Mouse (Mus musculus) liver, embryonic 16.5 days (tissue): ENCODE data around the gene Zgpat. TPM values are rescaled to one million over a fixed set of nuclear protein-coding genes. Genes with fewer than 3 reads are reported as not detected.

Experiments used
- ATAC-seq: fragments of 200-750 bp; cut with Nextera tagmentation; 2 replicates; pipeline ENCODE4 v1.8.0; 2017; ENCODE audit warnings: low read depth, mild to moderate bottlenecking, moderate number of reproducible peaks, moderate library complexity
- H3K27ac ChIP-seq: fragments of 300-500 bp; sonication (generic); 2 replicates; pipeline ENCODE4 v1.5.1; 2014; ENCODE audit warnings: mild to moderate bottlenecking, low read length
- H3K27me3 ChIP-seq: fragments of 300-500 bp; sonication (generic); 2 replicates; pipeline ENCODE4 v1.6.1; 2014; ENCODE audit warnings: low read depth, low read length, mixed read lengths; ENCODE audit not compliant: control insufficient read depth, insufficient read depth
- H3K36me3 ChIP-seq: fragments of 300-500 bp; sonication (generic); 2 replicates; pipeline ENCODE4 v1.6.1; 2014; ENCODE audit warnings: mild to moderate bottlenecking; ENCODE audit not compliant: control insufficient read depth, insufficient read depth
- H3K4me1 ChIP-seq: fragments of 300-500 bp; sonication (generic); 2 replicates; pipeline ENCODE4 v1.6.1; 2014; ENCODE audit warnings: low read depth, low read length, mixed read lengths; ENCODE audit not compliant: control insufficient read depth
- H3K4me2 ChIP-seq: fragments of 300-500 bp; sonication (generic); 2 replicates; pipeline ENCODE4 v1.6.1; 2014; ENCODE audit warnings: low read depth, low read length, mixed read lengths
- H3K4me3 ChIP-seq: fragments of 300-500 bp; sonication (generic); 2 replicates; pipeline ENCODE4 v1.5.1; 2014; ENCODE audit warnings: low read depth, mild to moderate bottlenecking, low read length
- H3K9ac ChIP-seq: fragments of 300-500 bp; sonication (generic); 2 replicates; pipeline ENCODE4 v1.6.1; 2014; ENCODE audit warnings: low read depth, low read length
- H3K9me3 ChIP-seq: fragments of 300-500 bp; sonication (generic); replicated peaks from 2 replicates; pipeline ENCODE4 v1.6.1; 2016; ENCODE audit warnings: low read length; ENCODE audit not compliant: control insufficient read depth
- WGBS: fragments of 180-500 bp; shearing (Covaris S2); extraction: QIAGEN DNeasy Blood & Tissue Kit; methylation state at CpG from one replicate; pipeline ENCODE4 v1.1.7; 2014; ENCODE audit not compliant: insufficient replicate concordance; 5-methylcytosine and 5-hydroxymethylcytosine counted together
- polyA plus RNA-seq: library from polyadenylated mRNA; unstranded; fragments of >200 nt; fragmentation: Nextera tagmentation; extraction: Ambion mirVana; gene quantifications from 2 replicates; pipeline ENCODE4 v1.2.1, GENCODE M21; 2015

Zgpat gene
- polyA plus RNA-seq = 8.8 and 10.5 TPM in 2 replicates

GRCm38 (mm10) chr2:181364860-181365596, at the start of gene Zgpat, which contains the start of gene Arfrp1:
TSS of gene Zgpat (plus strand) at chr2:181364928.
TSS of gene Arfrp1 (minus strand) at chr2:181365404.
- H3K27me3 ChIP-seq = no peaks in the 10 kb centered on the region
- H3K4me2 ChIP-seq = peak within 1 kb of the TSS; percentile 92
- H3K36me3 ChIP-seq = peaks cover 7% of the 10 kb centered on the region
- no peaks in the 10 kb centered on the region for H3K9me3 ChIP-seq
- H3K4me3 ChIP-seq = peak within 1 kb of the TSS; percentile 90
- H3K9ac ChIP-seq = peak within 1 kb of the TSS; percentile 85
- ATAC-seq = peak; percentile 92
- H3K27ac ChIP-seq = peak within 1 kb of the TSS; percentile 92
- under 1% methylated on average over 71 of the region's 71 CpGs for WGBS
- peaks cover 25% of the 10 kb centered on the region for H3K4me1 ChIP-seq

GRCm38 (mm10) chr2:181319248-181320102, 45.3 kb upstream of the Zgpat start, which contains the start of gene Rtel1:
TSS of gene Rtel1 (plus strand) at chr2:181319739.
- peak within 1 kb of the TSS; percentile 93 for H3K27ac ChIP-seq

DNA sequence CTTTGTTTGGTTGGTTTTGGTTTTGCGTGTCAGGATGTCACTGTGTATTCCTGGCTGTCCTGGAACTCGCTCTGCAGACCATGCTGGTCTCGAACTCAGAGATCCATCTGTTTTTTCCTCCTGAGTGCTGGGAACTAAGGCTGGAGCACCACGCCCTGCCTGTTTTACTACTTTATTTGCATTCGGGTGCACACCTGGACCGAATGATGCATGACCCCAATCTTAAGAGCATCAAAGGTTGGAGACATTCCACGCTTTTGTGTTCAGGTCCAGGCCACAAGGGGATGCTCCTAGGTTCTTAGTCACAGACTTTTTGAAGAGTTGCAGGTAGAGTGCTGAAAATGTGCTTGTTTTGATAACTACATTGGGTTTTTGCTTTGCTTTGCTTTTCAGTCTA, 44.6 kb upstream of the Zgpat start:
- peaks cover 15% of the 10 kb centered on the region for H3K4me1 ChIP-seq
- peak overlapping the region; percentile 85 for H3K4me3 ChIP-seq
- H3K36me3 ChIP-seq = peaks cover 12% of the 10 kb centered on the region; the same call in 1 of the 2 replicates
- H3K27ac ChIP-seq = peak overlapping the region; percentile 93
- no peak for ATAC-seq
- H3K9ac ChIP-seq = peak overlapping the region; percentile 80
- peak overlapping the region; percentile 89 for H3K4me2 ChIP-seq
- 8% methylated on average over 7 of the region's 7 CpGs for WGBS
- H3K27me3 ChIP-seq = peaks cover 17% of the 10 kb centered on the region
- H3K9me3 ChIP-seq = no peaks in the 10 kb centered on the region

More at GRCm38 (mm10) chr2:181319248-181320102, 45.3 kb upstream of the Zgpat start, which contains the start of gene Rtel1:
- 4% methylated on average over 40 of the region's 40 CpGs for WGBS
- peaks cover 23% of the 10 kb centered on the region for H3K27me3 ChIP-seq
- peak within 1 kb of the TSS; percentile 89 for H3K4me2 ChIP-seq
- peak within 1 kb of the TSS; percentile 80 for H3K9ac ChIP-seq
- H3K9me3 ChIP-seq = no peaks in the 10 kb centered on the region
- ATAC-seq = peak; percentile 92
- H3K36me3 ChIP-seq = peaks cover 12% of the 10 kb centered on the region; the same call in 1 of the 2 replicates
- H3K4me3 ChIP-seq = peak within 1 kb of the TSS; percentile 85
- H3K4me1 ChIP-seq = peaks cover 15% of the 10 kb centered on the region

DNA sequence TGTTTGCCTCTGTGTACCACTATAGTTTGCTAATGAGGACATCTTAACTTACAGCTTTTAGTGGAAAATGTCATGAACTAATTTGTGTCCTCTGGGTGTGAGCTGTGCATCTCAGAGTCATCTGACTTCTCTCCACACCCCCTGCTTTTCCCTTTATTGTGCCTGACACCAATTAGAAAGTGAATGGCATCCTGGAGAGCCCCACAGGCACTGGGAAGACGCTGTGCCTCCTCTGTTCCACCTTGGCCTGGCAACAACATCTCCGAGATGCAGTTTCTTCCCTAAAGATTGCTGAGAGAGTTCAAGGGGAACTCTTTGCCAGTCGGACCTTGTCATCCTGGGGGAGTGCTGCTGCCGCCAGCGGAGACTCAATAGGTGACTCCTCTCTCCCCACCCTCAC, 42.6 kb upstream of the Zgpat start:
- Histone ChIP-seq H3K27ac (no peak overlapping the region), H3K4me3 (no peak overlapping the region), H3K9me3 (no peaks in the 10 kb centered on the region), H3K4me2 (no peak overlapping the region), H3K36me3 (peaks cover 12% of the 10 kb centered on the region), H3K9ac (no peak overlapping the region), H3K27me3 (no peaks in the 10 kb centered on the region), H3K4me1 (peaks cover 15% of the 10 kb centered on the region)
- no peak for ATAC-seq
- WGBS = 75% methylated on average over 5 of the region's 5 CpGs

DNA sequence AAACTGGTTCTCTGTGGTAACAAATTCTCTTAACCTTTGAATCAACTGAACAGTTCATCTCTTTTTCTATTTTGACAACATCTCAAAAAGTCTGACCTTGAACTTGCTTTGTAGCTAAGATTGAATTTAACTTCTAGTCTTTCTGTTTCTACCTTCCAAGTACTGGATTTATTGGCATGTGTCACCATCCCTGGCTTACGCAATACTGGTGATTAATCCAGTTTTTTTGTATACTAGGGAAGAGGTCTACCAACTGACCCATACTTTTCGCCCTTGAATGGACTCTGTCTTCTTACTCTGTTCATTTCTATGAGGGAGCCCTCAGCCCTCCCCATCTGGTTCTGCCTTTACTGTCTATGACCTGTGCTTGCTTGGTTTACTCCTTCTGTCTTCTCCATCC, 38.6 kb upstream of the Zgpat start:
- Histone ChIP-seq H3K4me3 (no peak overlapping the region), H3K36me3 (peaks cover 23% of the 10 kb centered on the region), H3K9ac (no peak overlapping the region), H3K27me3 (no peaks in the 10 kb centered on the region), H3K4me1 (no peaks in the 10 kb centered on the region), H3K4me2 (no peak overlapping the region), H3K9me3 (no peaks in the 10 kb centered on the region), H3K27ac (no peak overlapping the region)
- no peak for ATAC-seq
- WGBS = 80% methylated on average over 2 of the region's 2 CpGs

DNA sequence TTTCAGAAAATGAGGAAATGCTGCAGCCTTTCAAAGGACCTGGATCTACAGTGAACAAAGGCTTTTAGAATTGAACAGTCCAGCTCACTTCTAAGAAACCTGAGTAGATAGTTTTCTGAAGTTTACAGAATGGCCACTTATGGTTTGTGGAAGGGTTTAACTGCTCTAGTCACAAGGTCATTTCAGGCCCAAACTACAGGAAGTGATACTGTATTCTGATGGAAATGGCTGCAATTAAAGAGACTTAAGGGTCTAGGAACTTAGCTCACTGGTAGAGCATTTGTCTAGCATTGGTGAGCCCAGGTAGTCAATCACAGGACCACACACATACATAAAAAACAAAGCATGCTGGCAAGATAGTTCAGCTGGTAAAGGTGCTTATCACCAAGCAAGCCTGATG, 32.2 kb upstream of the Zgpat start:
- no peak for ATAC-seq
- Histone ChIP-seq H3K36me3 (peaks cover 30% of the 10 kb centered on the region), H3K9me3 (no peaks in the 10 kb centered on the region), H3K4me1 (no peaks in the 10 kb centered on the region), H3K4me3 (no peak overlapping the region), H3K9ac (no peak overlapping the region), H3K27me3 (no peaks in the 10 kb centered on the region), H3K27ac (no peak overlapping the region), H3K4me2 (no peak overlapping the region)

GRCm38 (mm10) chr2:181334023-181334422, 30.7 kb upstream of the Zgpat start:
- H3K9me3 ChIP-seq = no peaks in the 10 kb centered on the region
- peaks cover 34% of the 10 kb centered on the region for H3K36me3 ChIP-seq
- H3K4me2 ChIP-seq = no peak overlapping the region
- 43% methylated on average over 3 of the region's 3 CpGs for WGBS
- no peaks in the 10 kb centered on the region for H3K27me3 ChIP-seq
- no peak overlapping the region for H3K27ac ChIP-seq
- no peaks in the 10 kb centered on the region for H3K4me1 ChIP-seq
- H3K4me3 ChIP-seq = no peak overlapping the region
- 0 out of 2 replicates have a peak, but pooled peaks have one; percentile 43 for ATAC-seq
- no peak overlapping the region for H3K9ac ChIP-seq

DNA sequence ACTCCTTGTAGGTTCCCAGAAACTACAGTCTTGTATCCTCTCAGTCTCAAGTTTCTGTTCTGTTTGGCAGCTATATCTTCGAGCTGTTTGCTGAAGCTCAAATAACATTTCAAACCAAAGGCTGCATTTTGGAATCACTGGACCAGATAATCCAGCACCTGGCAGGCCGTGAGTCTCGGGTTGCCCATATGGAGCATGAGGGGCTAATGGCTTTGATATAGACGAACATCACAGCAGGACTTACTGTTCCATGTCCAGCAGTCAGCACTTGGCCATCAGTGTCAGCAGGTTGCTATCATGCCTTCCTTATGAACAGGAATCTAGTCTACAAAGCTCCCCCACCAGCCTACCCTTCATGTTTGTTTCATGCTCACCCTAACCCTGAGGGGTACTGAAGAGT, 24.3 kb upstream of the Zgpat start:
- no peaks in the 10 kb centered on the region for H3K27me3 ChIP-seq
- WGBS = 79% methylated on average over 4 of the region's 4 CpGs
- ATAC-seq = no peak
- no peak overlapping the region for H3K4me2 ChIP-seq
- no peak overlapping the region for H3K27ac ChIP-seq
- H3K9me3 ChIP-seq = no peaks in the 10 kb centered on the region
- H3K36me3 ChIP-seq = peaks cover 21% of the 10 kb centered on the region
- H3K4me3 ChIP-seq = no peak overlapping the region
- H3K9ac ChIP-seq = no peak overlapping the region
- no peaks in the 10 kb centered on the region for H3K4me1 ChIP-seq
